ENCODE assay signal across 8 mouse cellular contexts in the genomic region with DNA sequence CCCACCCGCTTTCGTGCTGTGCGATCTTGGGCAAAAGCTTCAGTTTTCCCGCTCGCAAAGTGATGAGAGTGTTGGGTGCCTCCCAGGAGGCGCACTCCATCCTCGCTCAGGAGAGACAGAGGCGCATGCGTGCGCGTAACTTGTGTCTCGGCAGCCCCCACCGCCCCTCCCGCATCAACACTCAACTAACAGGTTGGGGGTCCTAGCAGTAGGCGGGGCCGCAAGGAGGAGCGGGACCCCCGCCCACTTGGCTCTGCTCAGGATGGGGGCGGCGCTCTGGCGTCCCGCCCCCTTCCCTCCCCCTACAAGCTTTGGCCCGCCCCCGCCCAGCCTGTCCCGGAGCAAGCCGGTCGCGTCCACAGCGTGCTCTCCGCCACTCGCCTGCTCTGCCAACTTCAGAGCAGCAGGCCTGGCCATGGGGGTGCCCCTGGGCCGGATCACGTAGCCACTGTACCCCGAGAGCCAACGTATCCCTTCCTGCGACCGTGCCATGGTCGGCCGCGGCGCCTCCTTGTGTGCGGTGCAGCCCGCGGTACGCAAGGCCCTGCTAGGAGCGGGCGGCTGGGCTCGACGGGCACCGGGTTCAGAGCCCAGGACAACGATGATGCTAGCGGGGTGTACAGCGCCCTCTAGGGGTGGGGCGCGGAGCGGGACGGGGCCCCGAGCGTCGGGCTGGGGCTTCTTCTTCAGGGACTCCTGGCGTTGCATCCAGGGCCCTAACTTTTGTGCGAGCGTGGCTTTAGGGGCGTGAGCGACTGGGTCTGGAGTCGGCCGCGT. TPM values are rescaled to one million over a fixed set of nuclear protein-coding genes. Genes with fewer than 3 reads are reported as not detected.
DNase-seq lines count a peak whose midpoint lies in the region; ATAC-seq and TF ChIP-seq lines count a peak whose summit lies in the region.

TSS of gene Kif26a (plus strand) at position 334 of the 777 bp plus-strand sequence.

- TF ChIP-seq CTCF in C2C12 (IDR thresholded peaks at IDR 0.05; ENCODE audit: control insufficient read depth, insufficient read depth, insufficient read length) (peak; percentile 69), Patski (IDR thresholded peaks at IDR 0.05) (no peak)
- TF ChIP-seq CTCF in heart, adult 2 months (IDR thresholded peaks at IDR 0.05) = peak; percentile 93
- peak; percentile 60 for TF ChIP-seq CTCF in kidney, adult 2 months (conservative IDR thresholded peaks at IDR 0.05; ENCODE audit: insufficient read depth, insufficient read length, low read depth, low read length)
- TF ChIP-seq CTCF in liver, embryonic 14.5 days (IDR thresholded peaks at IDR 0.05; ENCODE audit: low read depth) = peak; percentile 78

- peak within 1 kb of the TSS; percentile 46 for H3K4me2 ChIP-seq in liver, embryonic 14.5 days (ENCODE audit: low read depth)
- H3K4me2 ChIP-seq in neural tube, embryonic 13.5 days = peak within 1 kb of the TSS; percentile 83

- no peaks in the 10 kb centered on the region for H3K9me3 ChIP-seq in liver, embryonic 14.5 days (ENCODE audit: control insufficient read depth, low read length)
- H3K9me3 ChIP-seq in neural tube, embryonic 13.5 days = no peaks in the 10 kb centered on the region

- peaks cover 68% of the 10 kb centered on the region for H3K27me3 ChIP-seq in C2C12 (ENCODE audit: control insufficient read depth, insufficient read depth, insufficient read length)
- H3K27me3 ChIP-seq in Patski = peaks cover 15% of the 10 kb centered on the region
- peaks cover 8% of the 10 kb centered on the region; the same call in 1 of the 2 replicates for H3K27me3 ChIP-seq in heart, adult 2 months (ENCODE audit: control insufficient read depth, insufficient read depth, low read length)
- H3K27me3 ChIP-seq in kidney, adult 2 months (replicated peaks; ENCODE audit: control insufficient read depth, insufficient read depth, low read length) = no peaks in the 10 kb centered on the region; the same call in 1 of the 2 replicates
- peaks cover 62% of the 10 kb centered on the region for H3K27me3 ChIP-seq in liver, embryonic 14.5 days (ENCODE audit: control insufficient read depth, insufficient read depth, low read length)
- peaks cover 89% of the 10 kb centered on the region for H3K27me3 ChIP-seq in neural tube, embryonic 13.5 days

- no peak within 1 kb of the TSS for H3K4me3 ChIP-seq in C2C12 (ENCODE audit: insufficient read depth, poor library complexity, severe bottlenecking)
- peak within 1 kb of the TSS; percentile 77 for H3K4me3 ChIP-seq in heart, adult 2 months
- H3K4me3 ChIP-seq in kidney, adult 2 months (ENCODE audit: insufficient read depth, low read depth, low read length) = peak within 1 kb of the TSS; percentile 48
- H3K4me3 ChIP-seq in liver, embryonic 14.5 days (ENCODE audit: insufficient read depth in 1 of 2, low read depth in 2 of 2, low read length in 2 of 2) = peak within 1 kb of the TSS; percentile 12 to 37
- peak within 1 kb of the TSS; percentile 49 for H3K4me3 ChIP-seq in neural tube, embryonic 13.5 days

- CTCF ChIA-PET in Patski (lab: Charles Lee) = interaction anchor here (0.8 to 1.8 kb wide), 6 partner anchors 114 to 406 kb away, joined by 3 to 11 read pairs (median 4); no protein-coding TSS in a partner anchor

- no peak for DNase-seq in Patski (ENCODE audit: low read depth, low spot score)
- peak; percentile 62 for DNase-seq in embryo, embryonic 11.5 days (ENCODE audit: low read depth, low spot score)
- DNase-seq in heart, adult 2 months = peak; percentile 81 to 85
- peak; percentile 69 for DNase-seq in kidney, adult 2 months
- no peak for DNase-seq in liver, embryonic 14.5 days (ENCODE audit: low read depth in 3 of 3, low spot score in 3 of 3)

- intact Hi-C loops in heart, adult 2 months (cut with DNase I) = loop anchor here (1.0 to 10.0 kb wide), 9 partner anchors 23 to 397 kb away; no protein-coding TSS in a partner anchor

- in situ Hi-C loops in Patski (cut with MboI; ENCODE audit: low pct_unique_long_range_greater_than_20kb) = loop anchor here (5.0 kb wide), 2 partner anchors 106 to 391 kb away; no protein-coding TSS in a partner anchor

- ATAC-seq in Patski = peak; percentile 53
- ATAC-seq in liver, embryonic 14.5 days (ENCODE audit: insufficient read depth) = peak; percentile 48; the same call in 1 of the 2 replicates
- peak; percentile 56 for ATAC-seq in neural tube, embryonic 13.5 days (ENCODE audit: low read depth)
- no peak for ATAC-seq in megakaryocyte-erythroid progenitor cell, adult 5-6 weeks (replicated peaks; ENCODE audit: low FRiP score, low TSS enrichment, poor library complexity, severe bottlenecking)

- no peaks in the 10 kb centered on the region for H3K36me3 ChIP-seq in C2C12 (ENCODE audit: control insufficient read depth, insufficient read depth)
- no peaks in the 10 kb centered on the region for H3K36me3 ChIP-seq in heart, adult 2 months (ENCODE audit: control insufficient read depth, insufficient read depth, low read length)
- no peaks in the 10 kb centered on the region for H3K36me3 ChIP-seq in kidney, adult 2 months (ENCODE audit: control insufficient read depth, insufficient read depth, low read length)
- no peaks in the 10 kb centered on the region for H3K36me3 ChIP-seq in liver, embryonic 14.5 days (replicated peaks; ENCODE audit: control insufficient read depth, insufficient read depth, low read depth)
- no peaks in the 10 kb centered on the region for H3K36me3 ChIP-seq in neural tube, embryonic 13.5 days

- no peaks in the 10 kb centered on the region for H3K79me3 ChIP-seq in C2C12 (ENCODE audit: low read depth)

- H3K9ac ChIP-seq in heart, adult 2 months (ENCODE audit: low read depth, low read length) = peak within 1 kb of the TSS; percentile 98
- H3K9ac ChIP-seq in liver, embryonic 14.5 days (replicated peaks) = no peak within 1 kb of the TSS
- H3K9ac ChIP-seq in neural tube, embryonic 13.5 days = peak within 1 kb of the TSS; percentile 75

- peak; percentile 89 for TF ChIP-seq POLR2A in heart, adult 2 months (IDR thresholded peaks at IDR 0.05; ENCODE audit: insufficient read depth, low read depth, low read length)
- no peak for TF ChIP-seq POLR2A in kidney, adult 2 months (IDR thresholded peaks at IDR 0.05; ENCODE audit: low read depth, low read length)

- H3K79me2 ChIP-seq in C2C12 (ENCODE audit: control insufficient read depth, insufficient read depth) = no peaks in the 10 kb centered on the region
- 0 out of 2 replicates have a peak, but pooled peaks cover 1% of the 10 kb centered on the region for H3K79me2 ChIP-seq in heart, adult 2 months (replicated peaks; ENCODE audit: control insufficient read depth, insufficient read depth, low read length)

- no peak for TF ChIP-seq EP300 in heart, adult 2 months (IDR thresholded peaks at IDR 0.05; ENCODE audit: insufficient read depth, low read depth, low read length)
- TF ChIP-seq EP300 in liver, embryonic 14.5 days (IDR thresholded peaks at IDR 0.05; ENCODE audit: low read depth) = no peak

- WGBS in heart, adult 2 months = under 1% methylated on average over 68 of the region's 68 CpGs
- WGBS in kidney, adult 2 months = 1% methylated on average over 68 of the region's 68 CpGs
- WGBS in liver, embryonic 14.5 days (ENCODE audit: insufficient replicate concordance) = under 1% methylated on average over 67 of the region's 68 CpGs
- WGBS in neural tube, embryonic 13.5 days = under 1% methylated on average over 68 of the region's 68 CpGs

- peaks cover 4% of the 10 kb centered on the region for H3K4me1 ChIP-seq in heart, adult 2 months (ENCODE audit: control insufficient read depth, insufficient read depth, low read length)
- no peaks in the 10 kb centered on the region for H3K4me1 ChIP-seq in kidney, adult 2 months (ENCODE audit: control insufficient read depth, insufficient read depth, low read length)
- H3K4me1 ChIP-seq in liver, embryonic 14.5 days (replicated peaks; ENCODE audit: control insufficient read depth in 2 of 2, insufficient read depth in 2 of 2, low read length in 1 of 2) = no peaks in the 10 kb centered on the region
- H3K4me1 ChIP-seq in neural tube, embryonic 13.5 days (replicated peaks) = peaks cover 82% of the 10 kb centered on the region

- H3K27ac ChIP-seq in heart, adult 2 months = peak within 1 kb of the TSS; percentile 93
- H3K27ac ChIP-seq in kidney, adult 2 months (ENCODE audit: insufficient read depth, low read depth, low read length) = no peak within 1 kb of the TSS
- no peak within 1 kb of the TSS for H3K27ac ChIP-seq in liver, embryonic 14.5 days
- peak within 1 kb of the TSS; percentile 73 for H3K27ac ChIP-seq in neural tube, embryonic 13.5 days (replicated peaks)

- POLR2A ChIA-PET in Patski (lab: Charles Lee) = interaction anchor here (0.6 to 0.7 kb wide), 2 partner anchors 331 to 406 kb away, joined by 3 read pairs; no protein-coding TSS in a partner anchor

- H3ac ChIP-seq in C2C12 (ENCODE audit: control insufficient read depth, insufficient read length, low read depth) = no peak within 1 kb of the TSS

TF ChIP-seq in C2C12, 6 proteins besides CTCF, POLR2A, EP300 and RAD21:
- TF ChIP-seq MYOD1 (IDR thresholded peaks at IDR 0.05; ENCODE audit: control insufficient read depth, insufficient read length, low read depth) (no peak), MAX (IDR thresholded peaks at IDR 0.05) (no peak), MYOG (IDR thresholded peaks at IDR 0.05; ENCODE audit: control insufficient read depth, extremely low read depth, insufficient read length) (no peak), FOSL1 (IDR thresholded peaks at IDR 0.05; ENCODE audit: insufficient read depth, low read length, poor library complexity, severe bottlenecking) (no peak), USF1 (IDR thresholded peaks at IDR 0.05; ENCODE audit: low read depth) (no peak), CEBPB (IDR thresholded peaks at IDR 0.05; ENCODE audit: low read depth) (no peak)

RNA-seq across cellular contexts. Expression of gene Kif26a, which starts in this region (rescaled TPM):
- polyA plus RNA-seq in C2C12 (2012; fragmentation: generic; extraction: Trizol) (not detected), Patski (2021) (13.5 TPM)
- 10 to 100 TPM; 10.7 to 12.0 TPM for total RNA-seq in heart, adult 2 months (2021)
- polyA plus RNA-seq in heart, adult 2 months (2012; rRNA removed) = 7.3 and 8.2 TPM in 2 replicates
- 3.8 and 4.2 TPM in 2 replicates for polyA plus RNA-seq in kidney, adult 2 months (2012; rRNA removed)
- 0.26 TPM in 2 replicates for polyA plus RNA-seq in liver, embryonic 14.5 days (2012; rRNA removed)
- 0.03 and 0.08 TPM in 2 replicates for polyA plus RNA-seq in liver, embryonic 14.5 days (2014; fragmentation: Nextera tagmentation; extraction: Ambion mirVana)
- 4.7 and 4.9 TPM in 2 replicates for polyA plus RNA-seq in neural tube, embryonic 13.5 days (2015; fragmentation: Nextera tagmentation; extraction: Ambion mirVana)
- not detected in 2 replicates for total RNA-seq in megakaryocyte-erythroid progenitor cell, adult 5-6 weeks (2014; fragmentation: Nextera tagmentation)
- not detected in 2 replicates for total RNA-seq in megakaryocyte-erythroid progenitor cell, adult 5-6 weeks (2017)

Comparison
In these comparisons a context has a peak if more than half of its experiments do, and no peak if none do; other contexts are left out.
1. RNA of gene Kif26a (total RNA-seq): 10.7 to 12.0 TPM in heart, adult 2 months; not detected in megakaryocyte-erythroid progenitor cell, adult 5-6 weeks; every median in the first group is over 10 times any median in the second.
2. Peak in ATAC-seq, H3K4me3 ChIP-seq and H3K4me2 ChIP-seq in liver, embryonic 14.5 days; RNA of the gene not detected or under 1 TPM.
3. DNase-seq: peak in embryo, embryonic 11.5 days (single experiment), heart, adult 2 months (2 of 2) and kidney, adult 2 months (single experiment); none in Patski (single experiment) and liver, embryonic 14.5 days (0 of 3).
4. H3K27ac ChIP-seq: peak in heart, adult 2 months (single experiment) and neural tube, embryonic 13.5 days (single experiment); none in kidney, adult 2 months (single experiment) and liver, embryonic 14.5 days (single experiment).